Mouse (Mus musculus) adrenal gland, postnatal 4 days (tissue): ENCODE results near the gene Riok1. TPM values are rescaled to one million over a fixed set of nuclear protein-coding genes. Genes with fewer than 3 reads are reported as not detected.

Source experiments
- microRNA-seq: library from miRNA; unstranded; fragments of <30 nt; microRNA quantifications from one replicate; pipeline ENCODE4 v1.2.0, GENCODE M21; 2021
- total RNA-seq, 2 experiments: library from RNA; stranded (reverse); gene quantifications; 2 replicates each; pipeline ENCODE4 v1.2.3; 2021

Riok1 gene
- total RNA-seq, 2 experiments from 2014 or later, result 47.8 to 52.6 TPM

Small RNA genes lying within 50 kb of the gene (microRNA-seq; reads per million reads assigned to microRNA genes)
- not detected for gene Gm27387

Other genes starting within 250 kb of the Riok1 start
- gene Ssr1, start 42.8 kb upstream of the Riok1 start, total RNA-seq, result 100 to 1,000 TPM; 160 to 167 TPM
- 10 to 100 TPM; 12.4 to 13.0 TPM for gene Cage1, start 74 bp downstream of the Riok1 start, total RNA-seq
- gene Dsp, start 114.3 kb downstream of the Riok1 start, total RNA-seq, result 1 to 10 TPM; 3.6 to 7.2 TPM
- 10 to 100 TPM; 22.0 to 23.2 TPM for gene Snrnp48, start 167.9 kb downstream of the Riok1 start, total RNA-seq